Mouse (Mus musculus) neural tube, embryonic 15.5 days (tissue): ENCODE measurements around the gene Ints13. TPM values are rescaled to one million over a fixed set of nuclear protein-coding genes. Genes with fewer than 3 reads are reported as not detected.

ENCODE experiments used
- ATAC-seq: fragments of 200-750 bp; cut with Nextera tagmentation; 2 replicates; pipeline ENCODE4 v1.8.0; 2017; ENCODE audit warnings: mild to moderate bottlenecking, moderate TSS enrichment, moderate library complexity; ENCODE audit not compliant: low FRiP score
- H3K27ac ChIP-seq: fragments of 300-500 bp; sonication (generic); replicated peaks from 2 replicates; pipeline ENCODE4 v1.5.1; 2015; ENCODE audit warnings: mild to moderate bottlenecking, inconsistent platforms
- H3K27me3 ChIP-seq: fragments of 300-500 bp; sonication (generic); replicated peaks from 2 replicates; pipeline ENCODE4 v1.6.1; 2015; ENCODE audit warnings: inconsistent platforms
- H3K36me3 ChIP-seq: fragments of 300-500 bp; sonication (generic); 2 replicates; pipeline ENCODE4 v1.6.1; 2015; ENCODE audit warnings: inconsistent platforms
- H3K4me1 ChIP-seq: fragments of 300-500 bp; sonication (generic); 2 replicates; pipeline ENCODE4 v1.6.1; 2015; ENCODE audit warnings: inconsistent platforms
- H3K4me2 ChIP-seq: fragments of 300-500 bp; sonication (generic); 2 replicates; pipeline ENCODE4 v1.6.1; 2015; ENCODE audit warnings: inconsistent platforms, mild to moderate bottlenecking, moderate library complexity
- H3K4me3 ChIP-seq: fragments of 300-500 bp; sonication (generic); replicated peaks from 2 replicates; pipeline ENCODE4 v1.5.1; 2015; ENCODE audit warnings: mild to moderate bottlenecking, inconsistent platforms
- H3K9ac ChIP-seq: fragments of 300-500 bp; sonication (generic); replicated peaks from 2 replicates; pipeline ENCODE4 v1.6.1; 2015; ENCODE audit warnings: mild to moderate bottlenecking, inconsistent platforms
- H3K9me3 ChIP-seq: fragments of 300-500 bp; sonication (generic); replicated peaks from 2 replicates; pipeline ENCODE4 v1.6.1; 2016; ENCODE audit warnings: inconsistent platforms
- WGBS: fragments of 180-500 bp; shearing (Covaris S2); methylation state at CpG from one replicate; pipeline ENCODE4 v1.1.7; 2015; ENCODE audit warnings: mixed read lengths; 5-methylcytosine and 5-hydroxymethylcytosine counted together
- polyA plus RNA-seq: library from polyadenylated mRNA; unstranded; fragments of >200 nt; fragmentation: Nextera tagmentation; extraction: Ambion mirVana; gene quantifications from 2 replicates; pipeline ENCODE4 v1.2.1, GENCODE M21; 2015

Ints13 gene
- polyA plus RNA-seq, 1 experiment from 2014 or later, result 40.5 TPM

GRCm38 (mm10) chr6:146538071-146538470 lies 39.6 kb downstream of the Ints13 start:
- no peaks in the 10 kb centered on the region for H3K4me1 ChIP-seq
- no peak overlapping the region for H3K9ac ChIP-seq
- no peak overlapping the region for H3K27ac ChIP-seq
- WGBS, result 72% methylated on average over 2 of the region's 2 CpGs
- ATAC-seq, result no peak
- no peaks in the 10 kb centered on the region for H3K27me3 ChIP-seq
- H3K4me2 ChIP-seq, result no peak overlapping the region
- H3K4me3 ChIP-seq, result no peak overlapping the region
- H3K9me3 ChIP-seq, result no peaks in the 10 kb centered on the region
- H3K36me3 ChIP-seq, result no peaks in the 10 kb centered on the region

GRCm38 (mm10) chr6:146537111-146537510 lies 40.5 kb downstream of the Ints13 start:
- Histone ChIP-seq H3K27me3 (no peaks in the 10 kb centered on the region), H3K27ac (no peak overlapping the region), H3K4me2 (no peak overlapping the region), H3K4me3 (no peak overlapping the region), H3K9ac (no peak overlapping the region), H3K4me1 (no peaks in the 10 kb centered on the region), H3K36me3 (no peaks in the 10 kb centered on the region), H3K9me3 (no peaks in the 10 kb centered on the region)
- 91% methylated on average over 4 of the region's 4 CpGs for WGBS
- no peak for ATAC-seq

GRCm38 (mm10) chr6:146535501-146535900 lies 42.1 kb downstream of the Ints13 start:
- no peaks in the 10 kb centered on the region for H3K27me3 ChIP-seq
- ATAC-seq, result no peak
- no peaks in the 10 kb centered on the region for H3K4me1 ChIP-seq
- H3K36me3 ChIP-seq, result no peaks in the 10 kb centered on the region
- no peak overlapping the region for H3K27ac ChIP-seq
- no peaks in the 10 kb centered on the region for H3K9me3 ChIP-seq
- H3K9ac ChIP-seq, result no peak overlapping the region
- no peak overlapping the region for H3K4me3 ChIP-seq
- 93% methylated on average over 5 of the region's 5 CpGs for WGBS
- H3K4me2 ChIP-seq, result no peak overlapping the region

GRCm38 (mm10) chr6:146533146-146533545 lies 44.5 kb downstream of the Ints13 start:
- H3K4me3 ChIP-seq, result no peak overlapping the region
- no peak overlapping the region for H3K9ac ChIP-seq
- no peaks in the 10 kb centered on the region for H3K9me3 ChIP-seq
- H3K36me3 ChIP-seq, result no peaks in the 10 kb centered on the region
- no peaks in the 10 kb centered on the region for H3K4me1 ChIP-seq
- H3K27ac ChIP-seq, result no peak overlapping the region
- 96% methylated on average over 4 of the region's 4 CpGs for WGBS
- H3K27me3 ChIP-seq, result no peaks in the 10 kb centered on the region
- no peak for ATAC-seq
- no peak overlapping the region for H3K4me2 ChIP-seq

- Histone ChIP-seq H3K36me3 (no peaks in the 10 kb centered on the region), H3K9ac (no peak overlapping the region), H3K9me3 (no peaks in the 10 kb centered on the region), H3K27ac (no peak overlapping the region), H3K4me2 (no peak overlapping the region), H3K4me3 (no peak overlapping the region), H3K4me1 (no peaks in the 10 kb centered on the region), H3K27me3 (no peaks in the 10 kb centered on the region)
- 27% methylated on average over 5 of the region's 5 CpGs for WGBS
- no peak for ATAC-seq
Observed at GRCm38 (mm10) chr6:146530769-146531168, 46.9 kb downstream of the Ints13 start.

- Histone ChIP-seq H3K4me3 (no peak overlapping the region), H3K4me1 (no peaks in the 10 kb centered on the region), H3K4me2 (no peak overlapping the region), H3K27me3 (no peaks in the 10 kb centered on the region), H3K9ac (no peak overlapping the region), H3K9me3 (no peaks in the 10 kb centered on the region), H3K36me3 (no peaks in the 10 kb centered on the region), H3K27ac (no peak overlapping the region)
- no peak for ATAC-seq
- WGBS, result 56% methylated on average over 7 of the region's 7 CpGs
Observed at GRCm38 (mm10) chr6:146530363-146530762, 47.3 kb downstream of the Ints13 start.

GRCm38 (mm10) chr6:146527537-146527936 lies 50.1 kb downstream of the Ints13 start:
- H3K27me3 ChIP-seq, result no peaks in the 10 kb centered on the region
- H3K4me2 ChIP-seq, result no peak overlapping the region
- WGBS, result 96% methylated on average over 2 of the region's 2 CpGs
- H3K9ac ChIP-seq, result no peak overlapping the region
- no peaks in the 10 kb centered on the region for H3K4me1 ChIP-seq
- ATAC-seq, result no peak
- H3K36me3 ChIP-seq, result no peaks in the 10 kb centered on the region
- H3K4me3 ChIP-seq, result no peak overlapping the region
- no peak overlapping the region for H3K27ac ChIP-seq
- H3K9me3 ChIP-seq, result no peaks in the 10 kb centered on the region

GRCm38 (mm10) chr6:146525500-146525899 lies 52.1 kb downstream of the Ints13 start:
- Histone ChIP-seq H3K4me1 (no peaks in the 10 kb centered on the region), H3K9ac (no peak overlapping the region), H3K27me3 (no peaks in the 10 kb centered on the region), H3K36me3 (no peaks in the 10 kb centered on the region), H3K4me3 (no peak overlapping the region), H3K4me2 (no peak overlapping the region), H3K27ac (no peak overlapping the region), H3K9me3 (no peaks in the 10 kb centered on the region)
- ATAC-seq, result no peak
- 76% methylated on average over 2 of the region's 2 CpGs for WGBS

- 89% methylated on average over 5 of the region's 5 CpGs for WGBS
- no peak for ATAC-seq
Observed at GRCm38 (mm10) chr6:146521456-146522245, 56.0 kb downstream of the Ints13 start.

GRCm38 (mm10) chr6:146519019-146519418 lies 58.6 kb downstream of the Ints13 start:
- 74% methylated on average over 2 of the region's 2 CpGs for WGBS
- Histone ChIP-seq H3K27me3 (no peaks in the 10 kb centered on the region), H3K9ac (no peak overlapping the region), H3K4me2 (no peak overlapping the region), H3K9me3 (no peaks in the 10 kb centered on the region), H3K27ac (no peak overlapping the region), H3K36me3 (no peaks in the 10 kb centered on the region), H3K4me1 (0 out of 2 replicates have a peak, but pooled peaks cover 3% of the 10 kb centered on the region), H3K4me3 (no peak overlapping the region)
- ATAC-seq, result no peak

More at GRCm38 (mm10) chr6:146521456-146522245, 56.0 kb downstream of the Ints13 start:
- Histone ChIP-seq H3K9me3 (no peaks in the 10 kb centered on the region), H3K27ac (no peak overlapping the region), H3K36me3 (no peaks in the 10 kb centered on the region), H3K27me3 (no peaks in the 10 kb centered on the region), H3K4me3 (no peak overlapping the region), H3K4me1 (no peaks in the 10 kb centered on the region), H3K9ac (no peak overlapping the region), H3K4me2 (no peak overlapping the region)

- H3K36me3 ChIP-seq, result no peaks in the 10 kb centered on the region
- H3K4me2 ChIP-seq, result no peak overlapping the region
- 72% methylated on average over 6 of the region's 6 CpGs for WGBS
- H3K27me3 ChIP-seq, result no peaks in the 10 kb centered on the region
- H3K9me3 ChIP-seq, result no peaks in the 10 kb centered on the region
- H3K27ac ChIP-seq, result no peak overlapping the region
- H3K4me3 ChIP-seq, result no peak overlapping the region
- H3K9ac ChIP-seq, result no peak overlapping the region
- no peak for ATAC-seq
- H3K4me1 ChIP-seq, result 0 out of 2 replicates have a peak, but pooled peaks cover 3% of the 10 kb centered on the region
Observed at GRCm38 (mm10) chr6:146515936-146516335, 61.7 kb downstream of the Ints13 start.

- H3K4me2 ChIP-seq, result no peak overlapping the region
- no peaks in the 10 kb centered on the region for H3K9me3 ChIP-seq
- H3K27me3 ChIP-seq, result no peaks in the 10 kb centered on the region
- WGBS, result 61% methylated on average over 7 of the region's 7 CpGs
- no peak overlapping the region for H3K4me3 ChIP-seq
- no peak for ATAC-seq
- H3K9ac ChIP-seq, result no peak overlapping the region
- 0 out of 2 replicates have a peak, but pooled peaks cover 3% of the 10 kb centered on the region for H3K4me1 ChIP-seq
- H3K27ac ChIP-seq, result no peak overlapping the region
- no peaks in the 10 kb centered on the region for H3K36me3 ChIP-seq
Observed at GRCm38 (mm10) chr6:146514531-146514948, 63.1 kb downstream of the Ints13 start.
